Mouse (Mus musculus): ENCODE measurements around the gene Eef1e1.
"Not testable (repeated sequence)": the region's sequence is repeated elsewhere in the genome, so short reads cannot be mapped to it uniquely, and the experiment has no call there.

The Eef1e1 gene

GRCm38 (mm10) chr13:38624292-38624902 lies 34.5 kb downstream of the Eef1e1 start:
- no peak for DNase-seq (ENCODE audit: low read depth, low spot score)

- no peak for DNase-seq (ENCODE audit: low read depth, low spot score)
Observed at GRCm38 (mm10) chr13:38623296-38623695, 35.6 kb downstream of the Eef1e1 start.

GRCm38 (mm10) chr13:38618001-38618630 lies 40.7 kb downstream of the Eef1e1 start:
- not testable (repeated sequence) for DNase-seq (ENCODE audit: low read depth, low spot score)

- DNase-seq (ENCODE audit: low read depth, low spot score) = no peak
Observed at GRCm38 (mm10) chr13:38616887-38617286, 42.0 kb downstream of the Eef1e1 start.

- DNase-seq (ENCODE audit: low read depth, low spot score) = no peak
Observed at GRCm38 (mm10) chr13:38615656-38616055, 43.2 kb downstream of the Eef1e1 start.

GRCm38 (mm10) chr13:38614298-38614697 lies 44.6 kb downstream of the Eef1e1 start:
- no peak for DNase-seq (ENCODE audit: low read depth, low spot score)

GRCm38 (mm10) chr13:38613583-38613982 lies 45.3 kb downstream of the Eef1e1 start:
- DNase-seq (ENCODE audit: low read depth, low spot score) = no peak

- DNase-seq (ENCODE audit: low read depth, low spot score) = no peak
Observed at GRCm38 (mm10) chr13:38612608-38613007, 46.2 kb downstream of the Eef1e1 start.

GRCm38 (mm10) chr13:38612179-38612578 lies 46.7 kb downstream of the Eef1e1 start:
- DNase-seq (ENCODE audit: low read depth, low spot score) = no peak

- DNase-seq (ENCODE audit: low read depth, low spot score) = no peak
Observed at GRCm38 (mm10) chr13:38610336-38610735, 48.5 kb downstream of the Eef1e1 start.

GRCm38 (mm10) chr13:38607130-38607529 lies 51.7 kb downstream of the Eef1e1 start:
- no peak for DNase-seq (ENCODE audit: low read depth, low spot score)

GRCm38 (mm10) chr13:38605353-38605752 lies 53.5 kb downstream of the Eef1e1 start:
- no peak for DNase-seq (ENCODE audit: low read depth, low spot score)

GRCm38 (mm10) chr13:38602966-38603365 lies 55.9 kb downstream of the Eef1e1 start:
- DNase-seq (ENCODE audit: low read depth, low spot score) = no peak

GRCm38 (mm10) chr13:38602243-38602832 lies 56.5 kb downstream of the Eef1e1 start:
- no peak for DNase-seq (ENCODE audit: low read depth, low spot score)

- DNase-seq (ENCODE audit: low read depth, low spot score) = no peak
Observed at GRCm38 (mm10) chr13:38600811-38601210, 58.0 kb downstream of the Eef1e1 start.

- DNase-seq (ENCODE audit: low read depth, low spot score) = no peak
Observed at GRCm38 (mm10) chr13:38597076-38597475, 61.8 kb downstream of the Eef1e1 start.

- no peak for DNase-seq (ENCODE audit: low read depth, low spot score)
Observed at GRCm38 (mm10) chr13:38596461-38596860, 62.4 kb downstream of the Eef1e1 start.

Measured in forelimb bud, embryonic 11.5 days (tissue).